Mouse (Mus musculus) cerebellum, adult 11-12 months (tissue): Measurements from ENCODE around the gene H2afj.

Experiments used
- DNase-seq: peaks from one replicate; pipeline ENCODE4 v3.0.0; 2022

H2afj gene

DNA sequence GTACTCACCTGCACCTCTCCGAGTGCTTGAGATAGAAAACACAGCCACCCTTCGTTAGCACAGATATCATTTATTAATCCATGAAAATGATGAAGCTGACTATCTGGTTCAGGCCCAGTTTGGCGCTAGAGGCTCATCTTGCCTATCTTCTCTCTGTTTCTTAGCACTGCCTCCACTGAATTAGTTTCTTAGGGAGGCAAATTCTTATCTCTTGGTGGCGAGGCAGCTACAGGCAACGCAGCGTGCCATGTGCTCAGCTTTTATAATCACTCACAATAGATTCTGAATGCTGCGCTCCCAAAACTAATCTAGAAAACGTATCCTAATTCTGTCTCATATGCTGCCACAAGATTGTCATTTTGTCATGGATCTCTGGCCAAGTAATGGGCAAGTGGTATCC lies 40.4 kb downstream of the H2afj start:
- no peak for DNase-seq

- DNase-seq = no peak
These were observed 40.9 kb downstream of the H2afj start for GRCm38 (mm10) chr6:136848971-136849370.

DNA sequence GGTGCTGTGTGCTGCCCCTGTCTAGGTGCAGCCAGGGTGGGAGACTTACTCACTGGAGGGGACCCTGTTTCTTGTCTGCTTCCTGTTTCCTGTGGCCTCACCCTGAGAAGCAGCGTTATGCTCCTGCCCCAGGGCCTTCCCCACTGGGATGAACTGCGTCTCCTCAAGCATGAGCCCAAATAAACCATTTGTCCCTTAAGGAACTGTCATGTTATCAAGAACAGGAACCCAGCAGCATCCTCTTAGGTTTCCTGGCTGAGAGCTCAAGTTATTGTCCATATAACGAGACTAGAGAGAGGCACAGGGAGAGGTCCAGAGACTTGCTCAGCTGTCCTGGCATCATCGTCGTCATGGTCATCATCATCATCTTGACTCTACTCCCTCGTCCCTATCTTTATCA lies 42.2 kb downstream of the H2afj start:
- no peak for DNase-seq

- no peak for DNase-seq
These were observed 44.3 kb downstream of the H2afj start for GRCm38 (mm10) chr6:136852348-136852747.

GRCm38 (mm10) chr6:136852762-136853161 lies 44.7 kb downstream of the H2afj start:
- DNase-seq = no peak

- DNase-seq = no peak
These were observed 46.3 kb downstream of the H2afj start for GRCm38 (mm10) chr6:136854361-136854781.

GRCm38 (mm10) chr6:136855183-136855582 lies 47.1 kb downstream of the H2afj start:
- no peak for DNase-seq

GRCm38 (mm10) chr6:136856071-136856636 lies 48.1 kb downstream of the H2afj start:
- DNase-seq = no peak

GRCm38 (mm10) chr6:136857186-136857872 lies 49.3 kb downstream of the H2afj start, which contains the start of gene Art4:
TSS of gene Art4 (minus strand) at chr6:136857733.
- DNase-seq = no peak

- DNase-seq = no peak
These were observed 49.8 kb downstream of the H2afj start for GRCm38 (mm10) chr6:136857873-136858260.

DNA sequence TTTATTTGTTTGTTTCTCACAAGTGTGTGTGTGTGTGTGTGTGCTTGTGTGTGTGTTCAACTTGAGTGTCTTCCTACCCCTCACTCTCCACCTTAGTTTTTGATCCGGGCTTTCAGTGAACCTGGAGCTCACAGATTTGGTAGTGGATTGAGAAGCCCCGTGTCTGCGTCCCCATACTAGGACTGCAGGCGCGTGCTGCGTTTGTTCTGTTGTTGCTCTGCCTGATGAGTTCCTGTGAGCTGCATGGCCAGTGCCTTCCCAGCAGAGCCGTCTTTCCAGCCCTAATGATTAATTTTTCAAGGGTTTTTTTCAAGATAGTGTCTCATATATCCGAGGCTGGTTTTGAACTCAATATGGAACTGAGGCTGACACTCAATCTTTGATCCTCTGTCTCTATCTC lies 50.4 kb downstream of the H2afj start:
- DNase-seq = no peak
